Mouse (Mus musculus): Measurements from ENCODE around the gene Ctrc. TPM values are rescaled to one million over a fixed set of nuclear protein-coding genes. Genes with fewer than 3 reads are reported as not detected.

The Ctrc gene
- polyA plus RNA-seq, 1 experiment from 2014 or later, result not detected

DNA sequence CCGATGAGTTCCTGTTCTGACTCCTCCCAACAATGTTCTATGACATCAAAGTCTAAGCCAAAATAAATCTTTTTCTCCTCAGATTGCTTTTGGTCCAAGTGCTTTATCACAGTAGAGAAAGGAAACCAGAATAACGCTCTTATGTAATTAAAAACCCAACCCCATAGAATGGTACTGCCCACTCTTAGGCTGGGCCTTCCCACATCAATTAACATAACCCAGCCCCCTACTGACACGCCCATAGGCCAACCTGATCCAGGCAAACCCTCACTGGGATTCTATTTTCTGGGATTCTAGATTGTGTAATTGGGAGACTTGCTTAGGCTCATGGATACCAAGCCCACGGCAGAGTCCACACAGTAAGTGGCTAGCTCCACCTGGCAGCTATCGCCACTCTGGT is 18.8 kb upstream of the Ctrc start:
- no peak overlapping the region for H3K9ac ChIP-seq (replicated peaks)
- H3K36me3 ChIP-seq, result peaks cover 9% of the 10 kb centered on the region; the same call in 1 of the 2 replicates
- peaks cover 41% of the 10 kb centered on the region for H3K4me1 ChIP-seq
- no peaks in the 10 kb centered on the region for H3K27me3 ChIP-seq
- ATAC-seq (replicated peaks), result no peak
- no peak overlapping the region for H3K4me3 ChIP-seq
- H3K9me3 ChIP-seq, result no peaks in the 10 kb centered on the region
- H3K27ac ChIP-seq (replicated peaks), result no peak overlapping the region
- H3K4me2 ChIP-seq (replicated peaks), result no peak overlapping the region
- WGBS, result 92% methylated on average over 5 of the region's 5 CpGs

DNA sequence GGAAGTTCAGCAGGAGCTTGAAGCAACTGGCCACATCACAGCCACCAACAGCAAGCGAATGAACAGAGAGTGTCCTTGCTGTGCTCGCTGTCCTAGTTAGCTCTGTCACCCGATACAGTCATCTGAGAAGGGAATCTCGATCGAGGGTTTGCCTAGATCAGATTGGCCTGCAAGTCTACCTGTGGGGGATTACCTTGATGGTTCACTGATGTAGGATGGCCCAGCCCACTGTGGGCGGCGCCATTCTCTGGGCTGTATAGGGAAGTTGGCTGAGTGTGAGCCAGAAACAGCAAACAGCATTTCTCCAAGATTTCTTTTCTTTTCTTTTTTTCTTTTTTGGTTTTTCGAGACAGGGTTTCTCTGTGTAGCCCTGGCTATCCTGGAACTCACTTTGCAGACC is 18.3 kb upstream of the Ctrc start:
- Histone ChIP-seq H3K9me3 (no peaks in the 10 kb centered on the region), H3K27me3 (no peaks in the 10 kb centered on the region), H3K4me3 (no peak overlapping the region), H3K27ac (replicated peaks) (no peak overlapping the region), H3K4me1 (peaks cover 36% of the 10 kb centered on the region), H3K36me3 (peaks cover 9% of the 10 kb centered on the region; the same call in 1 of the 2 replicates), H3K9ac (replicated peaks) (no peak overlapping the region), H3K4me2 (replicated peaks) (no peak overlapping the region)
- WGBS, result 95% methylated on average over 8 of the region's 8 CpGs
- ATAC-seq (replicated peaks), result no peak

DNA sequence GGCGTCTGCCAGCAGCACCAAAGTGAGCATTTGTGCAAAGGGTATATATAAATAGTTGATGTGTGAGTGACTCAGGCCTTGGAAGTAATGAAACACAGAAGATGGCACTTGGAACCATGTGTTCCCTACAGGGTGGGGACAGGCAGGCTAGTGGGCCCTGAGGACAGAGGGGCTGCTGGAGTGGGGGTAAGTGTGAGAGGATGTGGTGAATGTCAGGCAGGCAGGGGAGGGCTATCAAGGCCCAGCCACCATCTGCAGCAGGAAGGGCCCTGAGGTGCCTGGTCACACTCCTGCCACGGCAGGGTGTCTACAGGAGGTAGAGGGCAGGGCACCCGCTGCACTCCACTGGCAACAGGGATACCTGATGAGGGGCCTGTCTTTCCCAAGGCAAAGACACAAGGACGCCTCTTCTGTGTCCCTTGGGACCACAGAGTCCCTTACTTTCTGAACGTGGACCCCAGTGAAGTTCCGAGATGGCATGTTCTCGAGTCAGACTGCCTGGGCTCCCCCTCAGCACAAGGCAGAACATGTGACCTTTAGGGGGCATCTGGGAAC is 17.6 kb upstream of the Ctrc start:
- no peak overlapping the region for H3K4me2 ChIP-seq (replicated peaks)
- H3K4me3 ChIP-seq, result no peak overlapping the region
- no peak for ATAC-seq (replicated peaks)
- no peak overlapping the region for H3K9ac ChIP-seq (replicated peaks)
- peaks cover 9% of the 10 kb centered on the region; the same call in 1 of the 2 replicates for H3K36me3 ChIP-seq
- H3K27me3 ChIP-seq, result no peaks in the 10 kb centered on the region
- peaks cover 35% of the 10 kb centered on the region for H3K4me1 ChIP-seq
- no peak overlapping the region for H3K27ac ChIP-seq (replicated peaks)
- WGBS, result 92% methylated on average over 7 of the region's 7 CpGs
- H3K9me3 ChIP-seq, result no peaks in the 10 kb centered on the region

DNA sequence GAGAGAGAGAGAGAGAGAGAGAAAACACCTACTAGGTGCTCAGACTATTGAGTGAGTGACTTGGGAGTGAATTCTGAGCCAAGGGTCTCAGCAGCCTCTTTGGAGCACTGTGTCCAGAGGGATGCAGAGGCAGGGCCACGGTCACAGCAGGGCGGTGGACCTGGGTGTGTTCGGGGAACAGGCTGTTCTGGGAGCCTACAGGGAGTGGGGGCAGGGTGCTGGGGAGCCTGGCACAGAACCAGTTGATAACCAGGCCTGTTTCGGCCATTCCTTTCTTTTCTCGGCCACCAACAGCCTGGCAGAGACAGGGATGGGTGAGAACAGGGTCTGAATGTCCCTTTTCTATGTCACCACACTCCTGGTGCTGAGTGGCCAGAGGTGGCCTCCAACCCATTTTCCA is 16.7 kb upstream of the Ctrc start:
- WGBS, result 89% methylated on average over 5 of the region's 5 CpGs
- Histone ChIP-seq H3K4me1 (peaks cover 29% of the 10 kb centered on the region), H3K9me3 (no peaks in the 10 kb centered on the region), H3K36me3 (peaks cover 9% of the 10 kb centered on the region; the same call in 1 of the 2 replicates), H3K27me3 (no peaks in the 10 kb centered on the region), H3K9ac (replicated peaks) (no peak overlapping the region), H3K4me2 (replicated peaks) (no peak overlapping the region), H3K27ac (replicated peaks) (no peak overlapping the region), H3K4me3 (no peak overlapping the region)
- no peak for ATAC-seq (replicated peaks)

DNA sequence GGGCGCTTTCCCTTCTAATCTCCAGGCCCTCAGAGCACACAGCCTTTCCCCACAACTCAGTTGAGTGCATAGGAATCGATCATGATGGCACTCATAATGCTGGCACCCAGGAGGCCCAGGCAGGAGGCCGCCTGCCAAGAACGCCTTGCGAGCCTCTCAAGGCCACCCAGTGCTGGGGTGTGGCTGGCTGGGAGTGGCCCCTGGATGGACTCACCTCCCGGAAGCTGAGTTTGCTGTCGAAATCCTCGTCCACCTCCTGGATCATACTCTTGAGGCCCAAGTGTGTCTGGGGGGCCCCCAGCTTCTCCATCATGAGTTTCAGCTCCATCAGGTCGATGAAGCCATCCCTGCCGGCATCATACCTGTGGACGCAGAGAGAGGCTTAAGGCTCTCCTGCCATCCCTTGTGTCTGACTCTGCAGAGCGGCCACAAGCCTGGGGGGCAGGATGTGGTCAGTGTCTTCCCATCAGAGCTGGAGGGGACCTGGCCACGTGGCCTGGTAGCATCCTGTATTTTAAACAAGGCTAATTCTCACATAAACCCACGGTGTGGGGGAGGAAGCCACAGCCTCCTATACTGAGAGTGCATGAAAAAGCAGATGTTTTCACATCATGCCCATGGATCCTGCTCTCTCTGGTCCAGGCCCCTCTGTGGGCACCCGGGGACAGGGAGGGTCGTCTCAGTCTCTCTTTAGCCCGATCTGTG is 15.6 kb upstream of the Ctrc start:
- Histone ChIP-seq H3K9me3 (no peaks in the 10 kb centered on the region), H3K4me3 (no peak overlapping the region), H3K4me1 (peaks cover 18% of the 10 kb centered on the region), H3K27me3 (no peaks in the 10 kb centered on the region), H3K4me2 (replicated peaks) (no peak overlapping the region), H3K9ac (replicated peaks) (no peak overlapping the region), H3K36me3 (peaks cover 9% of the 10 kb centered on the region; the same call in 1 of the 2 replicates), H3K27ac (replicated peaks) (no peak overlapping the region)
- WGBS, result 92% methylated on average over 17 of the region's 17 CpGs
- no peak for ATAC-seq (replicated peaks)

DNA sequence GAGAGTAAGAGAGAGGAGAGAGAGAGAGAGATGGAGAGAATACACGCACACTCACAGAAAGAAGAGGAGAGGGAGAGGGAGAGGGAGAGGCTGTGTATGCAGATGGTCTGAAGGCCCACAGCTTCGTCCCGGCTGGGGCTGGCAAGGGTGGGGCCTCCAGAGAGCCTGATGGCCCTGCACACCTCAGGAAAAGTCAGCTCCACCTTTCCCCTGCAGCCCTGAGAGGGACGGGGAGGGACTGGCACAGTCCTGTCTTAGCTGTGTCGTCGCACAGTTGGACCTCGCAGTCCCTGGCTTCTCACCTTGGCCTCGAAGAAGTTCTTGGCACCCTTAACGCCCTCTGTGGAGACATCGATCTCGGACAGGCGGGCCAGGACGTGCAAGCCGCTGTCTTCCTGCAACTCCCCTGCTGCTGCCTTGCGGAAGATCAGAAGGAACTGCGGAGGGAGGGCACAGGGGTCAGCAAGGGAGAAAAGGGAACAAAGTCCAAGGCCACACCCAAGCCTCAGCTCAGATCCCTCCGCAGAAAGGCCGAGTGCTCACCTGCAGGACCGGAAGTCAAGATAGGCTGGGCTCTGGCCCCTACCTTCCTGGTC is 14.2 kb upstream of the Ctrc start:
- H3K4me1 ChIP-seq, result 0 out of 2 replicates have a peak, but pooled peaks cover 4% of the 10 kb centered on the region
- peaks cover 9% of the 10 kb centered on the region; the same call in 1 of the 2 replicates for H3K36me3 ChIP-seq
- no peaks in the 10 kb centered on the region for H3K9me3 ChIP-seq
- H3K9ac ChIP-seq (replicated peaks), result no peak overlapping the region
- no peak overlapping the region for H3K4me3 ChIP-seq
- WGBS, result 80% methylated on average over 19 of the region's 19 CpGs
- ATAC-seq (replicated peaks), result no peak
- H3K27me3 ChIP-seq, result no peaks in the 10 kb centered on the region
- no peak overlapping the region for H3K4me2 ChIP-seq (replicated peaks)
- no peak overlapping the region for H3K27ac ChIP-seq (replicated peaks)

DNA sequence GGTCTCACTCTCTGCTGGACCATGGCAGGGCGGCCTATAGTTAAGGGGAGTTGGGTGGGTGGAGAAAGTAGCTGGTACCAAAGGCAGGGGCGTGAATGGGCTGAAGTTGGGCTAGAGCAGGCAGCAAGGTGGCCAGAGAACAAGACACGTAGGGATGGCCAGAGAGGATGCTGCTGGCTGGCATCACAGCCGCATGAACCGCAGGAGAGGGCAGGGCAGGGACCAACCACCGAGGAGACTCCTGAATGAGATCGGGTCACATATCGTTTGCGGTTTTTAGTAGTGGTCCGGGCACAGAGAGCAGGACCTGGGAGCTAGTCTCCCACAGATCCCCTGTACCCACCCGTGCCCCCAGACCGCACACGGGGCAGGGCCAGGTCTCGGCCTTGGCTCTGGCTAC is 13.2 kb upstream of the Ctrc start:
- no peak overlapping the region for H3K9ac ChIP-seq (replicated peaks)
- H3K27me3 ChIP-seq, result no peaks in the 10 kb centered on the region
- peaks cover 7% of the 10 kb centered on the region; the same call in 1 of the 2 replicates for H3K36me3 ChIP-seq
- no peak overlapping the region for H3K27ac ChIP-seq (replicated peaks)
- 90% methylated on average over 14 of the region's 14 CpGs for WGBS
- no peak for ATAC-seq (replicated peaks)
- H3K4me1 ChIP-seq, result no peaks in the 10 kb centered on the region
- no peaks in the 10 kb centered on the region for H3K9me3 ChIP-seq
- no peak overlapping the region for H3K4me3 ChIP-seq
- no peak overlapping the region for H3K4me2 ChIP-seq (replicated peaks)

DNA sequence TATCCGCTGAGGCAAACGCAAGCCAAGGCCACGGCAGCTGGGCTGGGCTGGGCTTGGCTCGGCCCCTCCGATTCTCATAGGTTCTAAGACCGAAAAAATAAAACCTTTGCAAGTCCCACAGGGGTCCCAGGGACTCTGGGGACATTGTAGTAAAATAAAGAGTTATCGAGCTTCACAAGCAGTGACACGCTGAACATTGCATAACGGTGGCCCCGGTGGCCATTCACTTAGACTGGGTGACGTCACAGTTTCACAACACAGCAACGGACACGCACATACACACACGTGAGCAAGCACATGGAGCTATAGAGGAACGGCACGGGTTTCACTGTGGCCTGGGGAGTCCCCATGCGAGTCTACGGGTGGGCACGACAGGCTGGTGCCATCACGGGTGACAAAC is 12.3 kb upstream of the Ctrc start:
- WGBS, result 88% methylated on average over 20 of the region's 20 CpGs

DNA sequence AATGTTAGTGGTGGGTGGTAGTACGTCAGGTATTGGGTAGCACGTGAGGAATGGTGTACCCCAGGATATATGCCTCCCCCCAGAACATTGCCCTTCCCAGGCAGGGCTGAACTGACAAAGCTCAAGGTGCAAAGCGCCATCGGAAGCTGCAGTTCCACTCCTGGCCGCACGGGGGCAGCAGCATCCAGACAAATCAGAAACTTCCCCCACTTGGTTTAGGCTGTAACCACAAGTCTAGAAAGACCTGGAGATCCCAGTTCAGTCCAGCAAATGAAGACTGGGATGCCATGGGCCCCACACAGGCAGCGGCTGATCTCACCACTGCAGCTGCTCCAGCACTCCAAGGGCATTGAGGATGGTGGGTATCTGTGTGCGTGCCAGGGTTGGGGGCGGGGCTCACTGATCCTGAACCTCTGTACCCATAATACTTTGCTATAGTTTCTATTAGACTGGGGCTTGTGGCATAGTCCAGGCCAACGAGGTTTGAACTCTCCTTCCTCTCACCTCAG is 11.3 kb upstream of the Ctrc start:
- Histone ChIP-seq H3K9me3 (no peaks in the 10 kb centered on the region), H3K4me1 (no peaks in the 10 kb centered on the region), H3K27ac (replicated peaks) (peak overlapping the region; percentile 9; the same call in 1 of the 2 replicates), H3K4me2 (replicated peaks) (no peak overlapping the region), H3K9ac (replicated peaks) (no peak overlapping the region), H3K36me3 (peaks cover 7% of the 10 kb centered on the region; the same call in 1 of the 2 replicates), H3K27me3 (no peaks in the 10 kb centered on the region), H3K4me3 (no peak overlapping the region)
- 12% methylated on average over 10 of the region's 10 CpGs for WGBS
- peak; percentile 80 for ATAC-seq (replicated peaks)

More for the DNA sequence above, 12.3 kb upstream of the Ctrc start:
- Histone ChIP-seq H3K27ac (replicated peaks) (no peak overlapping the region; the same call in 1 of the 2 replicates), H3K4me1 (no peaks in the 10 kb centered on the region), H3K9me3 (no peaks in the 10 kb centered on the region), H3K27me3 (no peaks in the 10 kb centered on the region), H3K4me3 (no peak overlapping the region), H3K4me2 (replicated peaks) (no peak overlapping the region), H3K36me3 (peaks cover 7% of the 10 kb centered on the region; the same call in 1 of the 2 replicates), H3K9ac (replicated peaks) (no peak overlapping the region)
- ATAC-seq (replicated peaks), result no peak

DNA sequence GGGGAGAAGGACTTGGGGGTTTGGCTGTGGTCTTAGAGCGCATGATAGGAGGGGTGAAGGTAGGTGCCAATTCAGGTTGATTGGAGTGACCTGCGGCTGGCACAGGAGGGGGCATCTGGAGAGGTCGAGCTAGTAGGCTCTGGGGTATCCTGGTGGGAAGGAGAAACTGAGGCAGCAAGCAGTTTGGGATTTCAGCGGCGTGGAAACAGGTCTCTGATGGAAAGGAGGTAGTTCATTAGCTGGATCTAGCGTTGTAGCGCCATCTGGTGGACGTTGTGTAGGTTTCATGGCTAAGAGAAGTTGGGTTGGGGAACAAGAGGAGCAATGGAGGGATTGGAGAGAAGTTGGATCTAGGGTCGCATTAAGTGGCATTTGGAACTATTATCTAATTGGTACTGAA is 7.3 kb upstream of the Ctrc start:
- H3K36me3 ChIP-seq, result no peaks in the 10 kb centered on the region
- H3K4me2 ChIP-seq (replicated peaks), result no peak overlapping the region
- no peaks in the 10 kb centered on the region for H3K27me3 ChIP-seq
- H3K9me3 ChIP-seq, result no peaks in the 10 kb centered on the region
- H3K9ac ChIP-seq (replicated peaks), result no peak overlapping the region
- no peak overlapping the region for H3K27ac ChIP-seq (replicated peaks)
- H3K4me1 ChIP-seq, result no peaks in the 10 kb centered on the region
- 72% methylated on average over 9 of the region's 9 CpGs for WGBS
- ATAC-seq (replicated peaks), result no peak
- H3K4me3 ChIP-seq, result no peak overlapping the region

DNA sequence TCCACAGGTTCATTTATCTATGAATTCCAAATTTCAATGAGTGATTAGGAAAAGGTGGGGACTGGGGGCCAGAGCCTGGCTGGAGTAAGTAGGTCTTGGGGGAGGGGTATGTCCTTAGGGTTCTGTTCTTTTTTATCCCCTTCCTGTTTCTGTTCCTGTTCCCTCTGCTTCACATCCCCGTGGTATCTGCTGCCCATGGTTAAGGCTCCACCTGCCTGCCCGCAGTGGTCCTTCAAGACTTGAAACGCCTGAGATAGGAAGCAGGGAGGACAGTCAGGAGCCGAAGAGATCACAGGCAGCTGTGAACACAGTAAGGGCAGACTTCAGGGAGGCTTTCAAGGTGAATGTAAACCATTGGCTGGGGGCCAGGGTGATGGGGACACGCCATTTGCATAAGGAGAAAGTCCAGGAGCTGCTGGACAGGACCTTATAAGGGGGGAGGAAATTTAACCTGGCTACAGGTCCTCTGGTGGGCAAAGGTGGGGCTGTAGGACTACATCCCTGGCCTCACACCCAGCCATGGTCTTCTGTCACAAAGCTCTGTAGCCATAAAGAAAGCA is 11.5 kb downstream of the Ctrc start:
- Histone ChIP-seq H3K9me3 (no peaks in the 10 kb centered on the region), H3K27ac (replicated peaks) (no peak overlapping the region), H3K27me3 (no peaks in the 10 kb centered on the region), H3K9ac (replicated peaks) (no peak overlapping the region), H3K36me3 (no peaks in the 10 kb centered on the region), H3K4me3 (no peak overlapping the region), H3K4me1 (no peaks in the 10 kb centered on the region), H3K4me2 (replicated peaks) (no peak overlapping the region)
- WGBS, result 71% methylated on average over 5 of the region's 5 CpGs
- ATAC-seq (replicated peaks), result no peak

DNA sequence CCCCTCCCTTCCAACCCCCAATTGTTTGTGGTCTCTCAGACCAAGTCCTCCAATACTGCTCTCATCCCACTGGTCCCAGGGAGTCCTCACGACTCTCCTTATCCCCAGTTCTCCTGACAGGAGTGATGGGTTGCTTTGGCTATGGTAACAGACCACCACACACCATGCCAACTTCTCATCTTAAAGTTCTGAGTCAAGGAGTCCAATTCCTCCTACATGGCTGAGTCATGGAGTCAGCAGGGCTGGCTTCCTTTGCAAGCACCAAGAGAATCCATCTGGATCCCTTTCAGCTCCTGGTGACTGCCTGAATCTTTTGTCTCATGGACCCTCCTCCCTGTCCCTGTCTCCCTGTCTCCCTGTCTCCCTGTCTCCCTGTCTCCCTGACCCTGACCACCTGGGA is 12.2 kb downstream of the Ctrc start:
- Histone ChIP-seq H3K9me3 (no peaks in the 10 kb centered on the region), H3K9ac (replicated peaks) (no peak overlapping the region), H3K4me1 (no peaks in the 10 kb centered on the region), H3K4me3 (no peak overlapping the region), H3K4me2 (replicated peaks) (no peak overlapping the region), H3K27me3 (no peaks in the 10 kb centered on the region), H3K36me3 (no peaks in the 10 kb centered on the region), H3K27ac (replicated peaks) (no peak overlapping the region)
- ATAC-seq (replicated peaks), result no peak
- 61% methylated on average over 1 of the region's 1 CpGs for WGBS

Data from forebrain, embryonic 15.5 days (tissue).